Comparison of ENCODE assay signal across 8 mouse cellular contexts in the genomic region with DNA sequence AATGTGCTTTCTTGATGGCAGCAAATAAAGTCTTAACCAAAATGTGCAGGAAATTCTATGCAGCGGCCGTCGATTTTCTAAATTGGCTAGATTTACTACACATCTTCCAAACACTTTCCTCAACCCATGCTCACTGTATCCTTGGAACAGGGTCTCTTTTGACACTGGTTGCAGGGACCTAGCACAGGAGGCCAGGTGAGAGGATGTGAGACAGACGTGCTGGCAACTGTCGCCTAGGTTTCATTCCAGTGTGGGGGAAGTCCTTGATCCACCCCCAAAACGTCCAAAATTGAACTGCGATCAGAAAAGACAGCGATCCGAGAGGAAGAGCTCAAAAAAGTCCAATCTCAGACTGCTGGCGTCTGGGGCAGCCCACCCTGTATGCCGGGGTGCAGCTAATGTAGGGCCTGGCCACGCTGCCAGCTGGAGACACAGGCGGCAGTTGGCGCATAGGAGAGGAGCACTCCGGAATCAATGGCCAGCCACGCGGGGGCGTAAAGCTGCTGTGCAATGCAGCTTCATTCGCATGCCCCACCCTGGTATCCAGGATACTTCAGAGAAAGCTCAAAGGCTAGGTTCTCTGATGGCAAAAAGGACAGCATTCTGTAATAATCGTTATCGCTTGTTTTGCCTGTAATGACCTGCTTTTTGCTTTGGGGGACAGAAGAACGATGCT. TPM values are rescaled to one million over a fixed set of nuclear protein-coding genes. Genes with fewer than 3 reads are reported as not detected.
A peak's percentile ranks its signal among the peaks of the same experiment; 100 is the strongest.
DNase-seq lines count a peak whose midpoint lies in the region; ATAC-seq and TF ChIP-seq lines count a peak whose summit lies in the region.

No protein-coding gene starts in this region.

- TF ChIP-seq CTCF in small intestine, adult 2 months (IDR thresholded peaks at IDR 0.05; ENCODE audit: extremely low read depth, insufficient read length, insufficient replicate concordance, low read depth, low read length): peak; percentile 47; the same call in 1 of the 2 replicates

- no peaks in the 10 kb centered on the region for H3K9me3 ChIP-seq in intestine, embryonic 16.5 days (ENCODE audit: control insufficient read depth, low read length)
- H3K9me3 ChIP-seq in midbrain, embryonic 11.5 days (ENCODE audit: control insufficient read depth, low read length): no peaks in the 10 kb centered on the region

- peak overlapping the region; percentile 22; the same call in 1 of the 2 replicates for H3K4me3 ChIP-seq in intestine, embryonic 16.5 days (ENCODE audit: low read length)
- no peak overlapping the region for H3K4me3 ChIP-seq in midbrain, embryonic 11.5 days (ENCODE audit: low read depth, low read length)
- peak overlapping the region; percentile 20; the same call in 1 of the 2 replicates for H3K4me3 ChIP-seq in small intestine, adult 2 months (ENCODE audit: low read depth, low read length)

- H3K27me3 ChIP-seq in intestine, embryonic 16.5 days (replicated peaks; ENCODE audit: control insufficient read depth, insufficient read depth, low read length): no peaks in the 10 kb centered on the region
- H3K27me3 ChIP-seq in midbrain, embryonic 11.5 days (ENCODE audit: control insufficient read depth, insufficient read depth, low read length): no peaks in the 10 kb centered on the region
- no peaks in the 10 kb centered on the region for H3K27me3 ChIP-seq in small intestine, adult 2 months (ENCODE audit: control insufficient read depth, insufficient read depth, low read length)

- no peak for TF ChIP-seq POLR2A in small intestine, adult 2 months (IDR thresholded peaks at IDR 0.05; ENCODE audit: low read depth, low read length)

- no peak overlapping the region for H3K27ac ChIP-seq in intestine, embryonic 16.5 days (ENCODE audit: low read length)
- H3K27ac ChIP-seq in midbrain, embryonic 11.5 days (ENCODE audit: low read depth, low read length): no peak overlapping the region
- H3K27ac ChIP-seq in small intestine, adult 2 months (ENCODE audit: insufficient read depth, low read depth, low read length): no peak overlapping the region

- H3K36me3 ChIP-seq in intestine, embryonic 16.5 days (ENCODE audit: control insufficient read depth, insufficient read depth, low read length): no peaks in the 10 kb centered on the region
- H3K36me3 ChIP-seq in midbrain, embryonic 11.5 days (ENCODE audit: control insufficient read depth, insufficient read depth, low read length): no peaks in the 10 kb centered on the region
- no peaks in the 10 kb centered on the region for H3K36me3 ChIP-seq in small intestine, adult 2 months (ENCODE audit: control insufficient read depth, insufficient read depth, low read length)

- intact Hi-C loops in left cerebral cortex, postnatal 4 days (cut with DNase I): loop anchor here (10.0 kb wide), 1 partner anchor 291 kb away; no protein-coding TSS in a partner anchor

- H3K4me2 ChIP-seq in intestine, embryonic 16.5 days (ENCODE audit: low read depth, low read length): peak overlapping the region; percentile 48
- peak overlapping the region; percentile 30; the same call in 1 of the 2 replicates for H3K4me2 ChIP-seq in midbrain, embryonic 11.5 days

- 17% methylated on average over 22 of the region's 22 CpGs for WGBS in intestine, embryonic 16.5 days
- 22% methylated on average over 22 of the region's 22 CpGs for WGBS in midbrain, embryonic 11.5 days
- 16% methylated on average over 22 of the region's 22 CpGs for WGBS in small intestine, adult 2 months

- H3K4me1 ChIP-seq in intestine, embryonic 16.5 days (ENCODE audit: control insufficient read depth, insufficient read depth, low read length): peaks cover 3% of the 10 kb centered on the region; the same call in 1 of the 2 replicates
- H3K4me1 ChIP-seq in midbrain, embryonic 11.5 days (ENCODE audit: control insufficient read depth, insufficient read depth, low read length): no peaks in the 10 kb centered on the region
- peaks cover 2% of the 10 kb centered on the region; the same call in 1 of the 2 replicates for H3K4me1 ChIP-seq in small intestine, adult 2 months (ENCODE audit: control insufficient read depth, insufficient read depth, insufficient read length, low read length)

- ATAC-seq in intestine, embryonic 16.5 days: peak; percentile 93
- ATAC-seq in midbrain, embryonic 11.5 days (ENCODE audit: low FRiP score): peak; percentile 87
- no peak for ATAC-seq in erythroblast, adult 5-6 weeks (replicated peaks; ENCODE audit: low FRiP score, poor library complexity, severe bottlenecking)

- H3K9ac ChIP-seq in intestine, embryonic 16.5 days (ENCODE audit: low read depth, low read length): peak overlapping the region; percentile 60
- peak overlapping the region; percentile 20; the same call in 1 of the 2 replicates for H3K9ac ChIP-seq in midbrain, embryonic 11.5 days (ENCODE audit: low read length)

- peak; percentile 29 for DNase-seq in adipocyte (ENCODE audit: low spot score)
- peak; percentile 91 for DNase-seq in embryo, embryonic 11 days
- DNase-seq in gastrocnemius, postnatal 4 days (ENCODE audit: low spot score in 2 of 2): peak; percentile 63 to 80
- DNase-seq in left cerebral cortex, postnatal 4 days: peak; percentile 87
- DNase-seq in midbrain, embryonic 11.5 days (ENCODE audit: low spot score, missing footprints): peak; percentile 94

RNA-seq across cellular contexts. Expression of a gene that starts 3.6 kb away (rescaled TPM):
- not detected for total RNA-seq in gastrocnemius, postnatal 4 days (2021)
- not detected in 2 replicates for polyA plus RNA-seq in intestine, embryonic 16.5 days (2015; fragmentation: Nextera tagmentation; extraction: Ambion mirVana)
- under 1 TPM in 1 of 2 experiments, not detected in 1; 0.52 TPM for total RNA-seq in left cerebral cortex, postnatal 4 days (2021)
- not detected in 2 replicates for polyA plus RNA-seq in midbrain, embryonic 11.5 days (2014; fragmentation: Nextera tagmentation; extraction: Ambion mirVana)
- not detected in 2 replicates for polyA plus RNA-seq in small intestine, adult 2 months (2012; rRNA removed)
- total RNA-seq in erythroblast, adult 5-6 weeks (2015; ENCODE audit: low replicate concordance): not detected in 2 replicates
- not detected in 2 replicates for total RNA-seq in erythroblast, adult 5-6 weeks (2017; ENCODE audit: low replicate concordance)

RNA-seq across cellular contexts. Expression of a gene that starts 10.3 kb away (rescaled TPM):
- not detected for total RNA-seq in gastrocnemius, postnatal 4 days (2021)
- not detected in 2 replicates for polyA plus RNA-seq in intestine, embryonic 16.5 days (2015; fragmentation: Nextera tagmentation; extraction: Ambion mirVana)
- not detected for total RNA-seq in left cerebral cortex, postnatal 4 days (2021)
- not detected in 2 replicates for polyA plus RNA-seq in midbrain, embryonic 11.5 days (2014; fragmentation: Nextera tagmentation; extraction: Ambion mirVana)
- not detected in 2 replicates for polyA plus RNA-seq in small intestine, adult 2 months (2012; rRNA removed)
- not detected in 2 replicates for total RNA-seq in erythroblast, adult 5-6 weeks (2015; ENCODE audit: low replicate concordance)
- not detected in 2 replicates for total RNA-seq in erythroblast, adult 5-6 weeks (2017; ENCODE audit: low replicate concordance)

RNA-seq across cellular contexts. Expression of a gene that starts 14.3 kb away (rescaled TPM):
- total RNA-seq in gastrocnemius, postnatal 4 days (2021): 10 to 100 TPM; 92.3 to 95.6 TPM
- 84.4 and 95.3 TPM in 2 replicates for polyA plus RNA-seq in intestine, embryonic 16.5 days (2015; fragmentation: Nextera tagmentation; extraction: Ambion mirVana)
- total RNA-seq in left cerebral cortex, postnatal 4 days (2021): 100 to 1,000 TPM; 118 to 126 TPM
- polyA plus RNA-seq in midbrain, embryonic 11.5 days (2014; fragmentation: Nextera tagmentation; extraction: Ambion mirVana): 164 and 171 TPM in 2 replicates
- 19.9 and 29.3 TPM in 2 replicates for polyA plus RNA-seq in small intestine, adult 2 months (2012; rRNA removed)
- 20.6 and 39.1 TPM in 2 replicates for total RNA-seq in erythroblast, adult 5-6 weeks (2015; ENCODE audit: low replicate concordance)
- 5.3 and 51.0 TPM in 2 replicates for total RNA-seq in erythroblast, adult 5-6 weeks (2017; ENCODE audit: low replicate concordance)

Comparison
In these comparisons a context has a peak if more than half of its experiments do, and no peak if none do; other contexts are left out.
1. DNase-seq: peak in every context shown above with its lines; median percentile 94 in midbrain, embryonic 11.5 days; 91 in embryo, embryonic 11 days; 87 in left cerebral cortex, postnatal 4 days; 72 in gastrocnemius, postnatal 4 days; 29 in adipocyte.